Mouse (Mus musculus): Measurements from ENCODE around the gene Il5.

Gene Il5

DNA sequence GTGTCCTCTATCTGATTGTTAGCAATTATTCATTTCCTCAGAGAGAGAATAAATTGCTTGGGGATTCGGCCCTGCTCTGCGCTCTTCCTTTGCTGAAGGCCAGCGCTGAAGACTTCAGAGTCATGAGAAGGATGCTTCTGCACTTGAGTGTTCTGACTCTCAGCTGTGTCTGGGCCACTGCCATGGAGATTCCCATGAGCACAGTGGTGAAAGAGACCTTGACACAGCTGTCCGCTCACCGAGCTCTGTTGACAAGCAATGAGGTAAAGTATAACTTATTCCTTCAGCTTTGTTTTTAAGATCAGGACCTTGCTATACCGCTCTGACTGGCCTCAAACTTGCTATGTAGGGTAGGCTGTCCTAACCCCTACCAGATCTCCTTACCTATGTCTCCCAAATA, at the start of gene Il5:
Il5 (plus strand) TSS at position 80 of the 400 bp plus-strand sequence.
- DNase-seq (ENCODE audit: low read depth, low spot score), result no peak

DNA sequence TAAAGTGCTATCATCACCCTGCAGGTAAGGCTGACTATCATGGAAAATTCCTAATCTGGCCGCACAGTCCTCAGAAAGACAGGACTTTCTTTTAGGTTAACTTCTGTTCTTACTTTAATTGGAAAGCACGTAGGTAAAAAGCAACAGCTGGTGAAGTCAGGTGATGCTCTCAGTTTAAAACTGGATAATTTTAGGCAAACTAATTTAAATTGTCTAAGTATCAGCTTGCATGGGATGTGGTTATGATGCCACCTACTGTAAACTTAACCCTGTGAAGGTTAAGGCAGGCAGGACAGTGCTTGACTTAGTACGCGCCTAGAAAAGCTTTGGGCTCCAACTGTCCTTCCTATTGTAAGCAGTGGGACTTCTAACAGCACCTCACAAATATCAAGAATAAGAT, 49.2 kb upstream of the Il5 start:
- no peak for DNase-seq (ENCODE audit: low read depth, low spot score)

DNA sequence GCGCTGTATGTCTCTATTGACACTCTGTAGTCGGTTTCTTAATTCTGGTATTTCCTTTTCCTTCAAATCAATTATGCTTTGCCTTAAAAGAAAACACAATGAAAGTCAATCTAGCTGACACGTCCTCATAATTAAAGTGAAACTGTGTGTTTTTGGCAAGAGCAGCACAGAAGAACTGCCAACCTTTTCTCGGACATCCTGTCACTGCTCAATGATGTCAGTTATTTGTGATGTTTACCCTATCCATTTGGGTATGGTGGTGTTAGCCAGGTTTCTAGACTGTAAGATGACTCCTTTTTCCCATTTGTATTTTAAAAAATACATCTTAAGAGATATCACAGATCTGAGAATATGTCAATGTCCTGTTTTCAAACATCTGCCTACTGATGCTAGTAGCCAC, 40.5 kb upstream of the Il5 start:
- DNase-seq (ENCODE audit: low read depth, low spot score), result no peak

DNA sequence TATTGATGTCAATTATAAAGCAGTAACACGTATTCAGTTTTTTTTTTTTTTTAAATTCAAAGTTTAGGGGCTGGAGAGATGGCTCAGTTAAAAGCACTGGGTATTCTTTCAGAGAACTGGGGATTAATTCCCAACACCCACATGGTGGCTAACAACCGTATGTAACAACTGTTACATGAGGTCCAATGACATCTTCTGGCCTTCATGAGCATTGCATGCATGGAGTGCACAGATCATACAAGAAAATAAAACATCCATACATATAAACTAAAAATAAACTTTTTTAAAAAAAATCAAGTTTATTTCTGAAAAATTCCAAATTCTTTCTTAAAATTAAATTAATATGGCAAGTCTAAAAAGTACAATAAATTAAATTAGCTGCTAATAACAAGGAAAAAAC, 38.9 kb upstream of the Il5 start:
- DNase-seq (ENCODE audit: low read depth, low spot score), result no peak

DNA sequence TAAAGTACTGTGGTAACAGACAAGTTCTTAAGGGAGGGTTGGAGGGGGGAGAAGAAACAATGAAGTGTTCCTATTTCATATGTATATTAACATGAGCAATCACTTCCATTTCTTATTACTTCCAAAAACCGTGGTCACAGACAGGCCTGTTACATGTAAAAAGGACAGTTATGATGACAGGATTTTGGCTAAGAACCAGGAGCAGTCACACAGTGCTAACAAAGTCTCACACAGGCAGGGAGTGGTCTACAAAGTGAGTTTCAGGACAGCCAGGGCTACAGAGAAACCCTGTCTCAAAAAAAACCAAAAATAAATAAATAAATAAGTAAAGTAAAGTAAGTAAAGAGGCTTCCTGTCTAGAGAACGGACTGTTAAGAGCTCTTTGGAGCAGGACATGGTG, 38.4 kb upstream of the Il5 start:
- no peak for DNase-seq (ENCODE audit: low read depth, low spot score)

DNA sequence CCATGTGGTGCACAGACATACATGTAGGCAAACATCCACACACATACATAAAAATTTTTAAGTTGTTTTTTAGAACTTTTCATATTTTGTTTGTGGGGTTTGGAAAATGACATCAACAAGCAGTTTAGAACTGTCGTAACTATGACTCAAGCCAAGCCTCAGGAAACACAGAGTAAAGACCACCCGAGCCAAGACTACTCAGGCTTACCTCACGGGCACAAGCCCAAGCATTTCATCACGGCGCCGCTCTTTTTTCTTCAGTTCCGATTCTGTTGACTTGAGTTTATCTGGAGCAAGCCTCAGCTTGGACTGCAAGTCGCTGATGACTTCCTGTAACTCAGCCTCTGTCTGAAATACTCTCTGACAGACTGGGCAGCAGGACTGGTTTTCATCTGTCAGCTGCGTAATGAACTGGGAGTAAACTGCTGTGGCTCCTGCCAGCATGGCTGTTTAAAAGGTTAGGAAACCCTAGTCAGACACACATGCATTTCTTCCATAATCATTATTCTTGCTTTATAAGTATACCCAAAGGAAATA, 37.5 kb upstream of the Il5 start:
- no peak for DNase-seq (ENCODE audit: low read depth, low spot score)

DNA sequence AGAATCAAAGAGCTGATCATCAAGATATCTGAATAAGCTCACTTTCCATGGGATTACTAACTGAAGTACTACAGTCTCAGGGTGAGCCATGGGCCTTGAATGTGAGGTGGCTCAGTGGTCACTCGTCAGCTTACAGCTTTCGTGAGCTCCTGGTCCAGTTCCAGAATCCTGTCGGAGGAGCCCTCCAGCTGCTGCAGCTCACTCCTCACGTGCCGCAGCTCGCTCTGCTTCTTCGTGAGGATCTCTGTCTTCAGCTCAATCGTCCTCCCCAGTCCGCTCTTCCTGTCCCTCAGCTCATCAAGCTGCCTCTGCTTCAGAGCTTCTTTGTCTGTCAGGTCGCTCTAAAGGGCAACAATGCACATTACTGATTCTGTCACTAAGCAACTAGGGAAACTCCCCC, 28.6 kb upstream of the Il5 start:
- DNase-seq (ENCODE audit: low read depth, low spot score), result no peak

DNA sequence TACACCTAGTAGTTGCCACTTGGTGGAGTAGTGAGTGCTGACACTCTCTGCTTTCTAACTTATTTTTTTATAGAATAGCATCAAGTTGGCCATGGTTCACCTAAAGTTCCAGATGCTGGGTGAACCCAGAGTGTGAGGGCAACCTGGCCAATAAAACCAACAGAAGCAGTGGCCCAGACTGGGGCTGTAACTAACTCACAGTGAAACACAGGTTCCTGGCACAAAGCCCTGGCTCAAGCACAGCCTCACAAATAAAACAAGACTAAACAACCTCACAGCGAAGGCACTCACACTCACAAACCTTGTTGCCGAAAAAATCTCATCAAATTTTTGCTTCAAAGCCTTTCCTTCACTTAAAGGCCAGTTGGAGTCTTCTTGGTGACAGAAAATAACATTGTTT, 22.1 kb upstream of the Il5 start:
- DNase-seq (ENCODE audit: low read depth, low spot score), result no peak

DNA sequence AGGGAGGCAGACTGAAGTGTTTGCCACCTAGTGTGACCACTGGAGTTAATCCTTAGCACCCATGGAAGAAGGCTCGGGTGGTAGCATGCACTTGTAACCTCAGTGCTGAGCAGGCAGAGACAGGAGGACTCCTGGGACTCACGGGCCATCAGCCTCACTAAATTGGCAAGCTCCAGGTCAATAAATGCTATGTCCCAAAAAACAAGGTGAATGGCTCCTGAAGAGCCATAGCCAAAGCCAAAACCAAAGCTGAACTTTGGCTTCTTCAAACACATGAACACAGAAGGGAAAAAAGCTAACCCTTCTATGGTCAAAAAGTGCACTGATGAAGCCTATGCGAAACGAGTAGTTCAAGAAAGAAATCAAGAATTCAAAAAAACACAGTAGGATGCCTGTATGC, 21.2 kb upstream of the Il5 start:
- DNase-seq (ENCODE audit: low read depth, low spot score), result no peak

DNA sequence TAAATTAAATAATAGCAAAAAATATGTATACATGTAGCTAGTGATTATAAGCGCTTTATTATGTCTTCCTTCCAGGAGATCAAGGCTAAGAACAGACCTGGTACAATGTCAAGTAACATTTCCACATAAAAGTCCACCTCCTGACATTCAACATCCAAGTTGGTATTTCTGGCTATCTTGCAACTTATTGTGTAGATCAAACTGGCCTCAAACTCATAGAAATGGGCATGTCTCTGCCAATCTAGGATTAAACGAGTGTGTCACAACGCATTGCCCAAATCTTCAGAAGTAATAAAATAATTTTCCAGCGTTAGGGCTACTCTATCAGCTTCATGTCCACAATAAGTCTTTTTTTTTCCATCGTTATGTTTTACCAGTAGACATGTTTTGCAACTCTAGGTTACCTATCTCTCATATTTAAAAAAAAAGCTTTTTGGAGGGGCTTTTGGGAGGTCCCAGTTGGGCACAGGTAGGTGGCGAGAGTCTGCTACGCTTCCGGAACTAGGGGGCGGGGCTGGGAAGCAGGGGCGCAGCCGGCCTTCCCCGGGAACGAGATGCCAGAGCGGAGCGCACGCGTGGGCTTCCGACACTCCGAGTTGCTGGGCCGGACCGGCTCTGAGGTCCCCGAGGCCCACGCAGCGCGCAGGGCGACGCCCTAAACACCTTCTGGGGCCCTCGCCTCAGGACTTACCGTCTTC, 14.2 kb upstream of the Il5 start:
- DNase-seq (ENCODE audit: low read depth, low spot score), result no peak

DNA sequence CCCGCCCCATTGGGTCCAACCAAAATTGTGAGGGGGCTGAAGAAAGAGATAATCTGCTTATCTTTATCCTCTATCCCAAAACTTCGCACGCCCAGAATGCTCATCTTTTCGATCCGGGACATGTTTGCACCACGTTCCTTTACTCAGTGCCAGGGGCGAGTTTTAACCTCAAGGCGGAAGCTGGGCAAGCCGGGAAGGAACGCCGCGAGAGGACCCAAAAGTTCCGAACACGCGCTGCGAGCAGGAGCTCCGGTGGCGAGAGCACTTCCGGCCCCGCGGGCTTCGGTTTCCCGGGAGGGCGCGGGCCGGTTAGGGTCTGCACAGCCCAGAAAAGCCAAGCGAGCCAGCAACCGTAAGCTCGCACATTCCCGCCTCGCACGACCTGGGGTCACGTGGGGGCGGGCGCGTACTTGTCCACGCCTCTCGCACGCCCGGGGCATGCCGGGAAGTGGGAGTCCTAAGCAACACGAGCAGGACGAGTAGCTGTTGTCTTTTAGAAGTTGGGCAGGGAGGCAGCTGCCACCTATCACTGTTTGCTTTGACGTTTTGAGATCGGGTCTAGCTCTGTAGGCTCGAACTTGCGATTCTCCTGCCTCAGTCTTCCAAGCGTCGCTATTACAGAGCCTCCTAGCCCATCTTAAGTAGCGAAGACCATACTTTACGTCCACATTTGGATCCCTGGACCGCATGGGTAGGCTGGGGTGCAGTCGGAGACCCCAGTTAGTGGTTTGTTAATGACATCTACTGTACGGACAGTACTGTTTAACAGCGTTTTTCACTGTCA, 13.5 kb upstream of the Il5 start, which contains the start of gene Rad50:
Rad50 (minus strand) TSS at position 386 of the 784 bp plus-strand sequence.
- peak; percentile 77 for DNase-seq (ENCODE audit: low read depth, low spot score)

DNA sequence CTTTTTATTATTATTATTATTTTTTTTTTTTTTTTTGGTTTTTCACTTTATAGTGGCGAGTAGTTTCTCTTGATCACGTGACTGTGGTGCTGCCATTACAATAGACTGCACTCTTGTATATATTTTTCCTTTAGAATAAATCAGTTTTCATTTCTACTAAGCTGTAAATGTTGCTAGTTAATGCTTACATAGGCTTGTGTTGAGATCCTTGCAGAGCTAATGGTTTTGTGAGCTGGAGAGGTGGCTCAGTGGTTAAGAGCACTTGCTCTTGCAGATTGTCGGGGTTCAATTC, 12.9 kb upstream of the Il5 start:
- DNase-seq (ENCODE audit: low read depth, low spot score), result no peak

DNA sequence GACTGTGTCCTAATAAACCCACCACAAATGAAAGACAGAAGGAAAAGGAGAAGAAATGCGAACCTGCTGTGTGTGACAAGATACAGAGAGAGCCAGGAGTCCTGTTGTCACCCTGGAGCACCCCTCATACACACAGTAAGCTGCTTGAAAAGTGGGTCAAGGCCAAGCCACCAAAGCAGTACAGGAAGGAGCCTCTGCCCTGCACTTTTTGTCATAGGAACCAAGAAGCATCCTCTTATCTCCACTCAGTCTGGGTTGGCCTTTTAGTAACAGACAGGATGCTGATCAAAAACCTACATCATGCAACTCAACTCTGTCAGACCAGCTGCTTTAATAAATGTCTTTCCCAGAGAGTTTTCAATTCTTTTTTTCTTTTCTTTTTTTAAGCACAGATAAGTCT, 893 bp upstream of the Il5 start:
- no peak for DNase-seq (ENCODE audit: low read depth, low spot score)

DNA sequence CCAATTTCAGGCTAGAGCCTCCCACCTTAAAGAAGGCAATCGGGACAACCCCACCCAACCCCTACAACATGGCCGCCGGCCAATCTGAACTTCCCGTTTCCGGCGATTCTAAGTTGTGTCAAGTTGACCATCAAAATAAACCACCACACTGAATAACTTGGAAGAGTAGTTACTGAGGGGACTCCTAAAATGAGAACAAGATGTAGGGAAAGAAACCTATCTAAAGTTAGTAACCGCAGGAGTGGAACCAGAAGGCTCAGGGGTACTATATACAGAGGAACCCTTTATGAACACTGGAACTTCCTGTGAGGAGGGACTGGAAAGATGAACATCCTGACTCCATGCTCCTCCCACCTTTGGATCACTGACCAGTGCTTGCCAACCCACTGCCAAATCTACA, 10.9 kb downstream of the Il5 start:
- DNase-seq (ENCODE audit: low read depth, low spot score), result no peak

DNA sequence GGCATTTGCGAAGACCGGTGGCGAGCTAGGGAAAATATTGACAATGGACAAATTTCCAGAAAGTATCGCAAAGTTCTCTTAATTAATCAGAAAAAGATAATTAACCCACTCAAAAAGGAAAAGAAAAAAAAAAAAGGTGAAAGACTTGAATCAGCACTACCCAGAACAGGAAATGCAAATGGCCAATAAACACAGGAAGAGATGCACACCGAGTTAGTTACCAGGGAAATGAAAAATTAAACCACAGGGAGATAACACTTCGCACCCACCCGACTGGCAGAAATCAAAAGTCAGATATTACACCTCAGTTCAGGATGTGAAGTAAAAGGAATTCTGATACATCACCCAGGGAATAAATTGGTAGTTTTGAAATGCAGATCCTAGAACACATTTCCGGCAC, 11.7 kb downstream of the Il5 start:
- DNase-seq (ENCODE audit: low read depth, low spot score), result no peak

DNA sequence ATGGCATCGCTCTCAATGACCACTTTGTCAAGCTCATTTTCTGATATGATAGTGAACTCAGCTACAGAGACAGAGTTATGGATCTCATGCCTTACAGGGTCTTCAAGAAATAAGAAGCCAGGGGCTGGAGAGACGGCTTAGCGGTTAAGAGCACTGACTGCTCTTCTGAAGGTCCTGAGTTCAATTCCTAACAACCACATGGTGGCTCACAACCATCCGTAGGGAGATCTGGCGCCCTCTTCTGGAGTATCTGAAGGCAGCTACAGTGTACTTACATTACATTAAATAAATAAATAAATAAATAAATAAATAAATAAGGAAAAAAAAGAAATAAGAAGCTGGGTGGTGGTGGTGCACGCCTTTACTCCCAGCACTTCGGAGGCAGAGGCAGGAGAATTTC, 13.2 kb downstream of the Il5 start:
- DNase-seq (ENCODE audit: low read depth, low spot score), result no peak

DNA sequence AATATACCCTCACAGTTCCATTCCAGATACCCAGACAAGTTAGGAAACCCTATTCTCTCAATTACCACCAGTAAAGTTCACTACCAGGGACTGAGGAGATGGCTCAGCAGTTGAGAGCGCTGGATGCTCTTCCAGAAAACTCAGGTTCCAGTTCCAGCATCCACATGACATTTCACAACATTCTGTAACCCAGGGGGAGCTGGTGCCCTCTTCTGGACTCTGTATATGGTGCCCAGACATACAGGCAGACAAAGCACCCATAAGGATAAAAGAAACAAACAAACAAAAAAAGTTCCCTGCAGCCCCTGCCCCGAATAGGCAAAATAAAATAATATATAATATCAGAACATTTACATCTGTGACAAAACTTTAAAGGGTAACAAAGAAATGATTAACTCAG, 13.8 kb downstream of the Il5 start:
- DNase-seq (ENCODE audit: low read depth, low spot score), result no peak

DNA sequence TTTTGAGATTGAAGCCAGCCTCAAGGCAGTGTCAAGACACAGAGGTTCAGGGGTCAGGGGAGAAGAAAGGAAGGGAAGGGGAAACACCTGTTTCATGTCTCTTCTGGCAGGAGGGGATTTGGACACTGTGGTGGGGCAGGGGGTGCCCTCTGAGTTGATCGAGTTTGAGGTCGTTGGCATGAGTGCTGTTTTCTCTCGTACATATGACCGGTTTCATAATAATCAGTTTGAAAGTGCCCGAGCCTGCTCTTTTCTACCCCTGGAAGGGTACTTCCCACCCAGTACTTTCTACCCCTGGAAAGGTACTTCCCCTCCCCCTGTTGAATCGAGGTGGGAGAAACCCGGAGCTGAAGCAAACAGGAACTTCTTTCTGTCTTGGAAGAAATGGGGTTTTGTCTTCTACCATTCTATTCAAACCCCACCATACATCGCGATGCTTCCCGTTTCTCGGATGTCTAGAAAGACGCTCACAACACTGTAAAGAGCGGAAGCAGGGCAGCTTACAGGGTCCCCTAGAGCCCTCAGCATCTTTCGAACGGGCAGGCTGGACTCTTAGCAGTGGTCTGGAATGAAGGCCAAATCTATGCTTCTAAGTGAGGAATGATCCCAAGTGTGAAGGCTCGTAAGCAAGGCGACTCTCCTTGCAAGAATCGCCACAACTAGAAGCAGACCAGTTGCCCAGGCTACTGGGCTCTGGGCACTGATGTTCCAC, 14.5 kb downstream of the Il5 start:
- DNase-seq (ENCODE audit: low read depth, low spot score), result no peak

DNA sequence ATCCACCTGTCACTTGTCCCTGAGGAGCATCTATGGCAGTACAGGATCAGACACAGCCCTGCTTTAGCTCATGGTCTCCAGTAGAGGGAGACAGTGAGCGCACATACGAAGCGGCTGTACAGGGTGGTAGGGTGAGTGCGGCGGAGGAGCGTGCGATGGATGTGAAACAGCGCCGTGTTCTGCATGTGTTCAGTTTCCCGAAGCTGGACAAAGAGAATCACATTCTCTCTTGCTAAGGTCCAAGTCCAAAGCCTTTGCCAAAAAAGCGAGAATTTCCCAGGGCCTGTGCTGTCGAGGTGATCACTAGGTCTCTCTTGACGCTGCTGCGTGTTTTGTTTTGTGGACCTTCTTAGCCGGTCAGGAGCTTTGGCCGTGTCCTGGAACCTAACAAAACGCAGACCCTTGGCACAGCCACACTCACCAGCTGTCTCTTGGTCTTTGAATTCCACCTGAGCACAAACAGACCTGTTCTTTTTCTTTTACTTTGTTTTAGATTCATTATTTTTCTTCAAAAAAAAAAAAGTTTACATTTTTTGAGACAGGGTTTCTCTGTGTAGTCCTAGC, 15.2 kb downstream of the Il5 start:
- DNase-seq (ENCODE audit: low read depth, low spot score), result peak; percentile 49

DNA sequence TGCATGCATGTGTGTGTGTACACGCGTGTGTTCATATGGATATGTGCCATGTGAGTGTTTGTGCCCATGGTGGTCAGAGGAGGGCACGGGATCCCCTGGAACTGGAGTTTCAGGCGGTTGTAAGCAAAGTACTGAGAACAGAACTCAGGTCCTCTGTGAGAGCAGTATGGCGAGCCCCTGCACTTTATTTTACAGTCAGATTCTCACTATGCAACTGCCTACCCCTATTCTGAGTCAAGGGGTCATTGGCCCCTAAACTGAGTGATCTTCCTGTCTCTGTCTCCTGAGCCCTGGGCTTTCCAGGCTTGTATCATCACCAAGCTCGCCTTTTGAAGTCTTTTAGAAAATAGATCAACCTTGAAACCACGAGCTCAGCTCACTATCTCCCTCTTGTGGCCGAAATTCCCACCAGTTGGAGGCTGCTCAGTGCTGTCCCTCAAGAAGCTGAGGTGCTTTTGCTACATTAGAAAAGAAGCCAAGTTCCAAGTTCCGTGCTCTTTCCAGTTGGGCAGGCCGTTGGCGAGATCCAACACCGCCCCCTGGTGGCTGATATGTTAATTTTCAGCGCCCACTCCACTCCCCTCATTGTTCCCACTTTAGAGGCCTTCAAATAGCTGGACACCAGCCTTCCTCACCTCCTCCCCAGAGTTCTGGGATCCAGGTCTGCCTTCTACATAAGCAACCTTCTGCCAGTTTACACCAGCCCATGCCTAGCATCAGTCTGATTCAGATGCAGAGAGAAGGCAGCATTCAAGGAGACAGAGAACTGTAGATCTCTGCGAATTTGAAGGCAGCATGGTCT, 16.4 kb downstream of the Il5 start:
- DNase-seq (ENCODE audit: low read depth, low spot score), result no peak

DNA sequence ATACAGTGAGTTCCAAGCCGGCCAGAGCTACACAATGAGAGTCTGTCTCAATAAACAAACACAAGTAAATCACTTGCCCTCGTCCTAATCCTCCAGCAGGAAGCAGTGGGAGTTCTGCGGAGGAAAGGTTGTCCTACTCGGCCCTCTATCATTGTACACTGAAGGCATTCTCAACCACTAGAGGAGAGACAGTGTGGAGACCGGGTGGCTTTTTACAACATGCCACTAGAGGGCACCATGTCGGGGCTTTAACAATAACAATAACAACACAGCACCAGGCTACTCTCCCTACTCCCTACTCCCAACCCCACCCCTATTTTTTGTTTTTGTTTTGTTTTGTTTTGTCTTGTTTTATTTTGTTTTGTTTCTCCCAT, 17.0 kb downstream of the Il5 start:
- no peak for DNase-seq (ENCODE audit: low read depth, low spot score)

DNA sequence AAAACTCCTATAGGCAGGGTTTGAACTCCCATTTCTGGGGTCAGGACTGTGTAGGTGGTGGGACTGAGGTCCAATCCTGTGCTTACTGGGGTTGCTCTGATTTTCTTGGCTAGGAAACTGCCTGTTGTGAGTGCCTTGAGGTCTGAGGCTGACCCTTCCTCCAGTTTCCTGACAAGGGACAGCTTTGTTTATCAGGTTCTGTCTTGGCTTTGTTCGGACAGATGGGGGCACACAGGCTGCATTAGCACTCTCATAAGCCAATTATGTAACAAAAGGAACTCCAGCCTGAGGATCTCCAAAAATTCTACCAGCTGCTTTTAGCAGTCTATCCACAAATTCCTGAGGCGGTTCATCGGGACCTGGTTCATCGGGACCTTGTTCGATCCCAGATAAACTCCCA, 21.8 kb downstream of the Il5 start:
- DNase-seq (ENCODE audit: low read depth, low spot score), result no peak
